Mouse (Mus musculus) hindbrain, postnatal 0 days (tissue): ENCODE data around the gene Dnhd1. TPM values are rescaled to one million over a fixed set of nuclear protein-coding genes. Genes with fewer than 3 reads are reported as not detected.
"Not testable (repeated sequence)": the region's sequence is repeated elsewhere in the genome, so short reads cannot be mapped to it uniquely, and the experiment has no call there.

Source experiments
- ATAC-seq: fragments of 200-750 bp; cut with Nextera tagmentation; 2 replicates; pipeline ENCODE4 v1.8.0; 2017; ENCODE audit warnings: mild to moderate bottlenecking, moderate TSS enrichment, moderate library complexity
- DNase-seq: peaks from one replicate; pipeline ENCODE4 v3.0.0-alpha.2; 2015; ENCODE audit warnings: low spot score
- H3K27ac ChIP-seq: fragments of 300-500 bp; sonication (generic); 2 replicates; pipeline ENCODE4 v1.5.1; 2014; ENCODE audit warnings: mild to moderate bottlenecking
- H3K27me3 ChIP-seq: fragments of 300-500 bp; sonication (generic); 2 replicates; pipeline ENCODE4 v1.6.1; 2014; ENCODE audit warnings: low read length, mixed read lengths; ENCODE audit not compliant: insufficient read depth
- H3K36me3 ChIP-seq: fragments of 300-500 bp; sonication (generic); 2 replicates; pipeline ENCODE4 v1.6.1; 2014; ENCODE audit warnings: low read length, mixed read lengths; ENCODE audit not compliant: insufficient read depth
- H3K4me1 ChIP-seq: fragments of 300-500 bp; sonication (generic); 2 replicates; pipeline ENCODE4 v1.6.1; 2014; ENCODE audit warnings: antibody characterized with exemption, low read length, mixed read lengths; ENCODE audit not compliant: insufficient read depth
- H3K4me2 ChIP-seq: fragments of 300-500 bp; sonication (generic); 2 replicates; pipeline ENCODE4 v1.6.1; 2014; ENCODE audit warnings: low read depth, mild to moderate bottlenecking, low read length, moderate library complexity, mixed read lengths
- H3K4me3 ChIP-seq: fragments of 300-500 bp; sonication (generic); 2 replicates; pipeline ENCODE4 v1.5.1; 2014; ENCODE audit warnings: low read length
- H3K9ac ChIP-seq: fragments of 300-500 bp; sonication (generic); replicated peaks from 2 replicates; pipeline ENCODE4 v1.6.1; 2014; ENCODE audit warnings: mild to moderate bottlenecking, low read length, moderate library complexity, mixed read lengths
- H3K9me3 ChIP-seq: fragments of 300-500 bp; sonication (generic); 2 replicates; pipeline ENCODE4 v1.6.1; 2016; ENCODE audit warnings: low read length, mixed read lengths
- CTCF ChIP-seq: IDR thresholded peaks from 2 replicates; pipeline ENCODE4 v1.5.1; 2016; ENCODE audit warnings: antibody characterized with exemption, control low read depth, low read depth
- WGBS: fragments of 180-500 bp; shearing (Covaris S2); extraction: QIAGEN DNeasy Blood & Tissue Kit; methylation state at CpG from one replicate; pipeline ENCODE4 v1.1.7; 2014; 5-methylcytosine and 5-hydroxymethylcytosine counted together
- polyA plus RNA-seq: library from polyadenylated mRNA; unstranded; fragments of >200 nt; fragmentation: Nextera tagmentation; extraction: Ambion mirVana; gene quantifications from 2 replicates; pipeline ENCODE4 v1.2.1, GENCODE M21; 2015
- total RNA-seq: library from RNA; depleted of rRNA; stranded (reverse); fragments of >200 nt; gene quantifications from 2 replicates; pipeline ENCODE4 v1.2.3, GENCODE M21; 2014

Gene Dnhd1
- total and polyA plus RNA-seq, 2 experiments from 2014 or later = 1.0 to 5.4 TPM

DNA sequence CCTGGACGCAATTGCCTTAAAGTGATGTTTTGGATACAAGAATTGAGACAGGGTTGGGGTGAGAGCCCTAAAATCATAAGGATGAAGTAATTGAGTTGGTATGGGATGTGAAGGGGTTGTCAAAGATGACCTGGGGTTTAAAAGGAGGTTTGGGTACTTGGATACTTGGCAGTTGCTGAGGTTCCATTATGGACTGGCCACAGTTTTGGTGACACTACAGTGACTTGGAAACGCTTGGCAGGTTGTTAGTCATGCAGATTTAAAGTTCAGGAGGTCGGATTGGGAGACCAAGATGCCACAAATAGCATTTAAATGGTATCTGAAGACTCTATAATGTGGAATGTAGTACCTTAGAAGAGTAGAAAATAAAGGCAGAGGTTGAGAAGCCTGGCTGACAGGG, 87.0 kb downstream of the Dnhd1 start:
- DNase-seq = no peak
- peak overlapping the region; percentile 95 for H3K4me2 ChIP-seq
- H3K9me3 ChIP-seq = no peaks in the 10 kb centered on the region
- peak overlapping the region; percentile 77; the same call in 1 of the 2 replicates for H3K9ac ChIP-seq
- H3K36me3 ChIP-seq = peaks cover 37% of the 10 kb centered on the region
- 0 out of 2 replicates have a peak overlapping the region, but pooled peaks have one; percentile 82 for H3K27ac ChIP-seq
- 21% methylated on average over 3 of the region's 3 CpGs for WGBS
- no peaks in the 10 kb centered on the region for H3K27me3 ChIP-seq
- peak overlapping the region; percentile 57 for H3K4me3 ChIP-seq
- no peak for TF ChIP-seq CTCF
- no peak for ATAC-seq
- 0 out of 2 replicates have a peak, but pooled peaks cover 5% of the 10 kb centered on the region for H3K4me1 ChIP-seq

DNA sequence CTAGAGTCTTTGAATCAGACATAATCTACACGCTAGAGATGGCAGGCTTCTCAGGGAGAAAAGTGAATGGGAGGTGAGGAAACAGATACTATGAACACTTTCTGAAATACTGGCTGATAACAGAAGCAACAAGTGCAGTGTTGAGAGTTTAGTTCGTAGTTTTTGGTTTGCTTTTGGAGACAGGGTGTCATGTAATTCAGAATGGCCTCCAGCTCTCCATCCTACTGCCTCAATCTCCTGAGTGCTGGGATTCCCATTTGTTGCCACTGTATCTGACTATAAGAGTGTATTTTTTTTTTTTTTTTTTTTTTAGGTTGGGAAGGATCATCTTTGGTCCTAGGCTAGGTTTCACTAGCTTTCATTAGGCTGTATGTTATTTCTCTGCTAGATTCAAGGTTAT, 87.7 kb downstream of the Dnhd1 start:
- no peak for DNase-seq
- 83% methylated on average over 2 of the region's 2 CpGs for WGBS
- 0 out of 2 replicates have a peak, but pooled peaks cover 5% of the 10 kb centered on the region for H3K4me1 ChIP-seq
- no peak for ATAC-seq
- H3K27me3 ChIP-seq = no peaks in the 10 kb centered on the region
- TF ChIP-seq CTCF = no peak
- no peak overlapping the region for H3K9ac ChIP-seq
- peaks cover 31% of the 10 kb centered on the region for H3K36me3 ChIP-seq
- peak overlapping the region; percentile 95 for H3K4me2 ChIP-seq
- no peaks in the 10 kb centered on the region for H3K9me3 ChIP-seq
- no peak overlapping the region for H3K4me3 ChIP-seq
- H3K27ac ChIP-seq = no peak overlapping the region

DNA sequence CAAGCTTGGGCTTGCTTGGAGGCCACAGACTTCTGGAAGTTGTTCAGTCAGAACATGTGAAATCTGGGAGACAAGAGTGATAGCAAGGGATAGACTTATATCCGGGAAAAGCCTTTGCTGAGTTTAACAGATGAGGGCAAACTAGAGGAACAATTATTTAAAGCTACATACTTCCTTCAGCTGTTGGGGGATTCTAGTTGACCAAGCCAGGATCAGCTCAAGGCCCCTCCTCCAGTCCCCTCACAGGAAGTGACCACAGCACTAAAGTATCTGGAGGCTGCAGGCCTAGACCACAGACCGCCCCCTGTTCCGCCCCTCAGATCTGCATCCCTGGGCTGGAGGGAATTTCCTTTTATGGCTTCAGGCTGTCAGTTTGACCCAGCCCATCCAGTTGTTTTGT, 88.3 kb downstream of the Dnhd1 start:
- TF ChIP-seq CTCF = no peak
- ATAC-seq = no peak
- Histone ChIP-seq H3K9ac (no peak overlapping the region), H3K4me2 (no peak overlapping the region), H3K27ac (no peak overlapping the region), H3K27me3 (no peaks in the 10 kb centered on the region), H3K36me3 (peaks cover 26% of the 10 kb centered on the region), H3K9me3 (no peaks in the 10 kb centered on the region), H3K4me3 (no peak overlapping the region), H3K4me1 (0 out of 2 replicates have a peak, but pooled peaks cover 5% of the 10 kb centered on the region)
- DNase-seq = no peak
- 34% methylated on average over 3 of the region's 3 CpGs for WGBS

DNA sequence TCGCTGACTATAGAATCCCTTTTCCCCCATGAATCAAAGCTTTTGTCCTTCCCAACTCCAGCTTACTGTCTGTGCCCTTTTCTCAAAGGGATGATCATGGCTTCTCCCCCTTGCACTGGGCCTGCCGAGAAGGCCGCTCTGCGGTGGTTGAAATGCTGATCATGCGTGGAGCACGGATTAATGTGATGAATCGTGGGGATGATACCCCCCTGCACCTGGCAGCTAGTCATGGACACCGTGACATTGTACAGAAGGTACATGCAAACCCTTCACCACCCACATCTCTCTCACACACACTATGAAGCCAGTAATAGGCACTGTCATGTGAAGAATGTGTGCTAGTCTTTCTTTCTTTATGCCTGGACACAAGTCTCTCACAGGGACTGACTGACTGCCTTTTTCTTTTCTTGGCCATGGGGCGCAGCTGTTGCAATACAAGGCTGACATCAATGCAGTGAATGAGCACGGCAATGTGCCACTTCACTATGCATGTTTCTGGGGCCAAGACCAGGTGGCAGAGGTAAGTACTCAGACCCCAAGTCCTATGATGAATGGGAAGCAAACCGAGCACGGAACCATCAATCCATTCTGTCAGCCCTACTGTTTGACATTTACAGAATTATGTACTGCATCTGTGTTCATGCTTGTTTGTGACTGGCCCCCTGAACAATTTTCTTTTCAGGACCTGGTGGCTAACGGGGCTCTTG, 89.6 kb downstream of the Dnhd1 start:
- Histone ChIP-seq H3K9ac (no peak overlapping the region), H3K36me3 (peaks cover 22% of the 10 kb centered on the region), H3K27me3 (no peaks in the 10 kb centered on the region), H3K9me3 (no peaks in the 10 kb centered on the region), H3K27ac (no peak overlapping the region), H3K4me3 (no peak overlapping the region), H3K4me1 (0 out of 2 replicates have a peak, but pooled peaks cover 5% of the 10 kb centered on the region), H3K4me2 (no peak overlapping the region)
- WGBS = 70% methylated on average over 13 of the region's 13 CpGs
- ATAC-seq = no peak
- TF ChIP-seq CTCF = no peak
- DNase-seq = no peak

DNA sequence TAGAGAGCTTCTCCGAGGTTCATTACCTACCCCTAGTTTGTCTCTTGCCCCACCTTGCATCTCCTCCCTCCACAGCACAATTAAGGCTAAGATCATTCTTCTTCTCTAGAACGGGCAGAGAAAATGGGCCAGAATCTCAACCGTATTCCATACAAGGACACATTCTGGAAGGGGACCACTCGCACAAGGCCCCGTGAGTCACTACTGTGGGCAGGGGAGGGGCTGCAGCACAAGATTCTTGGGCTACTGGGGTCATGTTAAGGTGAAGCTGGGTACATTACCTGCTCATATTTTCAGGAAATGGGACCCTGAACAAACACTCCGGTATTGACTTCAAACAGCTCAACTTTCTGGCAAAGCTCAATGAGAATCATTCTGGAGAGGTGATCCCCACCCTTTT, 90.2 kb downstream of the Dnhd1 start:
- H3K4me3 ChIP-seq = no peak overlapping the region
- 0 out of 2 replicates have a peak, but pooled peaks cover 5% of the 10 kb centered on the region for H3K4me1 ChIP-seq
- no peaks in the 10 kb centered on the region for H3K9me3 ChIP-seq
- H3K36me3 ChIP-seq = peaks cover 22% of the 10 kb centered on the region
- H3K27me3 ChIP-seq = no peaks in the 10 kb centered on the region
- no peak overlapping the region for H3K4me2 ChIP-seq
- no peak for TF ChIP-seq CTCF
- H3K27ac ChIP-seq = no peak overlapping the region
- no peak overlapping the region for H3K9ac ChIP-seq
- WGBS = 85% methylated on average over 6 of the region's 6 CpGs
- ATAC-seq = no peak
- DNase-seq = no peak

DNA sequence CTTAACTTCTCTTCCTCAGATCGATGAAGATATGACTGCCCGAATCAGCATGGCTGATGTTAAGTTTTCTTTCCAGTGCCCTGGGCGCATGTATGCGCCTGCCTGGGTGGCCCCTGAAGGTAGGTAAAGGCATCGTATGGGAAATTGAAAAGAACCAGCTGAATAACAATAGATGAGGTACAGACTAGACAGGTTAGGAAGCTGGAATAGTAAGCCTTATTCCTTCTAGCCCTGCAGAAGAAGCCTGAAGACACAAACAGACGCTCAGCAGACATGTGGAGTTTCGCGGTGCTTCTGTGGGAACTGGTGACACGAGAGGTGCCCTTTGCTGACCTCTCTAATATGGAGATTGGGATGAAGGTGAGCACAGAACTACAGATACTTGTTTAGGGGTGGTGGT, 91.4 kb downstream of the Dnhd1 start:
- Histone ChIP-seq H3K4me3 (no peak overlapping the region), H3K36me3 (peaks cover 22% of the 10 kb centered on the region), H3K9me3 (no peaks in the 10 kb centered on the region), H3K4me2 (no peak overlapping the region), H3K4me1 (0 out of 2 replicates have a peak, but pooled peaks cover 5% of the 10 kb centered on the region), H3K27ac (no peak overlapping the region), H3K27me3 (no peaks in the 10 kb centered on the region), H3K9ac (no peak overlapping the region)
- no peak for ATAC-seq
- WGBS = 93% methylated on average over 9 of the region's 9 CpGs
- DNase-seq = no peak
- no peak for TF ChIP-seq CTCF

DNA sequence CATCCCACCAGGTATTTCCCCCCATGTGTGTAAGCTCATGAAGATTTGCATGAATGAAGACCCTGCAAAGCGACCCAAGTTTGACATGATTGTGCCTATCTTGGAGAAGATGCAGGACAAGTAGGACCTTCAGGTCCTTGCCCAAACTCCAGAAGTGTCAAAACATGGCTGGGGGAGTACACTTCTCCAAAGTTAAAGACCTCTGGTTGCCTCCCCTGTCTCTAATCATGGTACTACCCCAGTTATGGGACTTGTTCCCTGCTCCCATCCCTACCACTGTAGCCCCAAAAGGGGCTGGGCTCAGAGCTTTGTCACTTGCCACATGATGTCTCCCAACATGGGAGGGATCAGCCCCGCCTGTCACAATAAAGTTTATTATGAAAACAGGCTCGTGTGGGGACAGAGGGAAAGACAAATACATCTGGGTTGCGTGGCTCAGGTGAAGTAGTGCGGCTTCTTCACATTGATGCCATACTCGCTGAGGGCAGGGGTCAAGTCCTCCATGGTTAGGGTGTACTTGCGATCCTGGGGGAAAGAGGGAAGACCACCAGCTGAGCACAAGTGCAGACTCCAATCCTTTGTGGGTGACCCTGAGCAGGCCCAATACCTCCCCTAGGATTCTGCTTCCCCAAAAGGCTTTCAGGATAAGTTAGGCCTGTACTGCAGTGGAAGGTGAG, 92.0 kb downstream of the Dnhd1 start:
- H3K9ac ChIP-seq, ATAC-seq, H3K4me3 ChIP-seq, H3K27ac ChIP-seq, H3K27me3 ChIP-seq, H3K4me2 ChIP-seq, H3K9me3 ChIP-seq, DNase-seq, H3K4me1 ChIP-seq: not testable (repeated sequence)
- 86% methylated on average over 7 of the region's 7 CpGs for whole genome bisulfite sequencing
- peaks cover 22% of the 10 kb centered on the region for H3K36me3 ChIP-seq

DNA sequence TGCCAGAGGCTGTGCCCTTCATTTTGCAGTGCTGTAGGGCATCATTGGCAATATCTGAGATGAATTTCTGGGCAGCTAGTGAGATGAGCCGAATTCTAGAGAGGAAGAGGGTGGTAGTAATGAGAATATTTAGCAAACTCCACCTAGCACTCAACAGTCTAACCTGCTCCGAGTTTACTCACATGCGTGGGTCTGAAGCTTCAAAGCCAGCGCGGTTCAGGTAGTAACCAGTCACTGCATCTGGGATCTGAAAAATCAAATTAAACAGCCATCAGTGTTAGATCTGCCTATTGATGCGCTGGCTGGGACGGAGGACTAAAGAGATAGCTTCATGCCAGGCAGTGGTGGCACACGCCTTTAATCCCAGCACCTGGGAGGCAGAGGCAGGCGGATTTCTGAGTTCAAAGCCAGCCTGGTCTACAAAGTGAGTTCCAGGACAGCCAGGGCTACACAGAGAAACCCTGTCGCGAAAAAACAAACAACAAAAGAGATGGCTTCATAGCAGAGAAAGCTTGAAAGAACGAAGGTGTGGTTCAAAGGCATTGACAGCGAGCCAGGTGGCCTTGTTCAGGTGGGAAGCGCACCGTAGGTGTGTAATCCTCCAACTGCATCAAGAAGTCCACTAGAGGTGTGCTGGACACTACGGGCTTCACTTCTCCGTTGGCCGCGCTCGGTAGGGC, 92.8 kb downstream of the Dnhd1 start:
- not testable (repeated sequence) for H3K27me3 ChIP-seq, DNase-seq, ATAC-seq, H3K9me3 ChIP-seq, H3K4me1 ChIP-seq
- peak overlapping the region; percentile 84 for H3K4me2 ChIP-seq
- WGBS = 35% methylated on average over 20 of the region's 20 CpGs
- H3K27ac ChIP-seq = peak overlapping the region; percentile 83
- H3K9ac ChIP-seq = peak overlapping the region; percentile 87
- peak overlapping the region; percentile 91 for H3K4me3 ChIP-seq
- peaks cover 22% of the 10 kb centered on the region for H3K36me3 ChIP-seq
